Mouse (Mus musculus): ENCODE measurements around the gene Sh3gl2.

DNA sequence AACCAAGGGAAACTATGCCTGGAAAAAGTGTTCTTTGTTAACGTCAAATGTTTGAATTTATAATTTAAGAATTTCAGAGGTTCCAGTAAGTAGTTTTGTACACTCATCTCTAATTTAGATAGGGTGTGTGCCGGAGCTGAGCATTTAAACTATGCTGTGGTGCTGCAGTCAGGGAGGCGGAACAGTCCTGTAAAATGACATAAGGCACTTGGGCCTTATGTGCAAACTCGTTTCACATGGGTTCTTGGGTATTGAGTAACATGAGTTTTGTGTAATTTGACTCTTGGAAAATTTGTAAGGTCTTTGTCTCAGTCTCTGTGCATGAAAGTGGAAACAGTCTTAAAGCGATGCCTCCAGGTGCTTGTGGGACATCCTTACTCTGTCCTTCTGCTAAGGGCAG, 334.8 kb downstream of the Sh3gl2 start:
- TF ChIP-seq POLR2A (IDR thresholded peaks at IDR 0.05; ENCODE audit: insufficient read depth, low read length) (no peak), CTCF (IDR thresholded peaks at IDR 0.05; ENCODE audit: low read depth, low read length) (no peak), EP300 (IDR thresholded peaks at IDR 0.05; ENCODE audit: insufficient read depth, low read depth, low read length) (no peak)
